Mouse (Mus musculus) right cerebral cortex, postnatal 25 days (tissue): ENCODE measurements at regions not wholly inside any gene's neighbourhood (a gene's known extent, or its start where the extent isn't known, plus 50 kb on each side); places are given as distances from the start of the nearest gene placed in this dataset.

Experiments
- DNase-seq: peaks from one replicate; pipeline ENCODE4 v3.0.0; 2022

DNA sequence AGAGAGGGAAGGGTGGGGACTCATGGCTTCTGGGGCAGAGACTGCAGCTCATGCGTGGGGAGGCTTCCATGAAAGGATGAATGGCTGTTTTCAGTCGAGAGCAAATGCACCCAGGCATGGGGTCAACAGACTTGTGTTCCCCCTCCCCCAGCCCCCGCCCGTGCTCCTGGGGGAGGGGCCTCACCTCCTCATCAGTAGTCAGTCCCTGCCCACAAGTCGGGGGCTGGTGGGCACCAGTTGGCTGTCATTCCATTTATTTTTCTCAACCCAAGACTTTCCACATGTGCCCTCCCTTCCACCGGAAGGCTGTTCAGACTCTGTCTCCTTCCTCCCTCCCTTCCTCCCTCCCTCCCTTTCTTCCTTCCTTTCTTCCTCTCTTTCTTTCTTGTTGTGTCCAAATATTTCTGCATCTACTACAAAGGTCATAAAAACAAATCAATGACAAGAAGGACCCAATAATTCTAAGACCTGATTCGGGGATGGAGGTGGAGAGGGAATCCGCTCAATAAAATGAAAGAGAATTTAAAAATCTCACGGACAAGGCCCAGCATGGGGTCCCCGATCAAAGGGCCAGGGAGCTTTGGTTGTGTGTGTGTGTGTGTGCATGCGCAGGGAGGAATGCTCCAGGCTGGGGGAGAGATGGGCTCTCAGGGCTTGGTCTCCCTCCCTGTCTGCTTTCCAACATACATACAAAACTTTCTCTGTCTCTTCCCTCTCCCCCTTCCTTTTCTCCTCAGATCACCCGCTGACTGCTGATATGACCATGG, 57.7 kb downstream of the Rpl14 start:
- no peak for DNase-seq

DNA sequence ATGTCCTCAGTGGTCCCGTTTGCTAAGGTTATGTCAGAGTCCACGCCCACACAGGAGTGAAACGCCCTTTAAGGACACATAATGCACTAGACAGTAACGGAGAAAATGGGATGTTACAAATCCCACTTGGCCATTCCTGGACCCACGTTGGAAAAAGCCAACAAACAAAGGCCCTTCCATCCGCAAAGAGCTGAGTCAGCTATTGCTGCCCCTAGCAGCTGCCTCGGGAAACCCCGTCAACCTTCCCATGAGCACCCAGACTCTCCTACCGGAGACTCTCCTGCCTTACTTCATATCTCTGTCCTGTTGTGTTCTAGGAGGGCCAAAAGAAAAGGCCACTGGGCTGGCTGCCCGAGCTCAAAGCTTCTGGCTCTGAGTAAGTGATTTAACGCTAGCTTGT, 58.4 kb downstream of the Rpl14 start:
- no peak for DNase-seq

GRCm38 (mm10) chr9:120632821-120633220, 61.6 kb downstream of the Rpl14 start:
- peak; percentile 34 for DNase-seq

DNA sequence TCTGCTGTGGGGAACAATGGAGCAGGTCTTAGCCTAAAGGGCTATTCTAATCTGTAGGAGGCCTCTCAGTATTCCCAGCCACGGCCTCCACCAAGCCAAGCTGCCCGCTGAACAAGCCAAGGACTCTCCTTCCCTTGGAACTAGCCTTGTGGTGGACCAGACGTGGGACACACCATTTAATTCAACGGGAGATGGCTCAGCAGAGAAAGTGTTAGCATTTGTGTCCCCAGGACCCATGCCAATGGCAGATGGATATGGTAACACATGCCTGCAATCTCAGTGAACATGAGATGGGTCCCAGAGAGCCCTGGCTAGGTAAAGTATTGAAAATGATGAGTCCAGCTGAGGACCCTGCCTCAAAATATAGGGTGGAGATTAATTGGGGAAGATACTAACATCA, 71.4 kb downstream of the Rpl14 start:
- DNase-seq: no peak

DNA sequence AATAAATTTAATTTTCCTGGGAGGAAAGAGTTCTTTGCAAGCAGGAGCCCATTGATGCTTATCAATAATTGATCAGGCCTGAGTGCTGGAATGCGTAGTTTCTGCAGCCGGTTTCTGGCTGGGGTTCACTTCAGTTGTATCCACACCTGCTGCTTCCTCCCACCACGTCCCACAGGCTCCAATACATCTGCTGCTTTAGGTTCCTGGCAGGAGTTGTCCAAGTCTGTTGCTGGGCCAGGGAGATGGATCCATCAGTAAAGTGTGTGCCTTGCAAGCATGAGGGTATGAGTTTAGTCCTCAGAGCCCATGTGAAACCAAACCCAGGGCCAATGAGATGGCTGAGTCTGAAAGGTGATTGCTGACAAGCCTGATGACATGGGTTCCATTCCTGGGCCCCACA, 72.1 kb downstream of the Rpl14 start:
- peak; percentile 49 for DNase-seq

DNA sequence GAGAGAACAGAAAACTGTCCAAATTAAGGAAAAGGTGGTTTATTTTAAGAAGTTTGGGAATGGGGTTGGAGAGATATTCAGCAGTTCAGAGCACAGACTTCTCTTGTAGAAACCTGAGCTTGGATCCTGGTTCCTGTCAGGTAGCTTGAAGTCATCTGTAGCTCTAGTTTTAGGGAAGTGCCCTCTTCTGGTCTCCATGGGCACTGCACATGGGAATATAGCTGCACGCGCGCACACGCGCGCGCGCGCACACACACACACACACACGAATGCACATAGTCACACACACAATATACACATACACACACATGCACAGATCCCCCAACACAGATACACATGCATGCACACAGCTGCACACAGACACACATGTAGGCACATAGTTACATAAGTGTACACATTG, 74.5 kb downstream of the Rpl14 start:
- DNase-seq: no peak

- no peak for DNase-seq
These were observed 75.8 kb downstream of the Rpl14 start for GRCm38 (mm10) chr9:120646806-120647667.

- no peak for DNase-seq
These were observed 76.4 kb downstream of the Rpl14 start for GRCm38 (mm10) chr9:120647668-120647955.

- DNase-seq: no peak
These were observed 81.5 kb downstream of the Rpl14 start for GRCm38 (mm10) chr9:120652733-120653132.

- no peak for DNase-seq
These were observed 81.9 kb downstream of the Rpl14 start for GRCm38 (mm10) chr9:120653170-120653569.

DNA sequence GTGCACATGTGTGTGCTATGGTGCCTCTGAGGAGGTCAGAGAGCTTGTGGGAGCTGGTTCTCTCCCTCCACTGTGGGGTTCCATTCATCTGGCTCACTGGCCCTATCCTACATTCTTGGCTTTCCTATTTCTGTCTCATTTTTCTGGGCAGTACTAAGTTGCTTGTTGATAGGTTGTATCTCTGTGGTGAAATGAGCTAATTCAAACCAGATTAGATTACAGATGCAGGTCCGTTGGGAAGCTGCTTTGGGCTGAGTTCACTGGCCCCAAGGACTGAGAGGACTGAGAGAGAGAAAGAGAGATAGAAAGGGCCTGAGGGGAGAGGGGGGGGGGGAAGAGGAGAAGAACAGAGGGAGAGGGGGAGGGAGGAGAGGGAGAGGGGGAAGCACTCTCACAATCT, 83.5 kb downstream of the Rpl14 start:
- DNase-seq: no peak

DNA sequence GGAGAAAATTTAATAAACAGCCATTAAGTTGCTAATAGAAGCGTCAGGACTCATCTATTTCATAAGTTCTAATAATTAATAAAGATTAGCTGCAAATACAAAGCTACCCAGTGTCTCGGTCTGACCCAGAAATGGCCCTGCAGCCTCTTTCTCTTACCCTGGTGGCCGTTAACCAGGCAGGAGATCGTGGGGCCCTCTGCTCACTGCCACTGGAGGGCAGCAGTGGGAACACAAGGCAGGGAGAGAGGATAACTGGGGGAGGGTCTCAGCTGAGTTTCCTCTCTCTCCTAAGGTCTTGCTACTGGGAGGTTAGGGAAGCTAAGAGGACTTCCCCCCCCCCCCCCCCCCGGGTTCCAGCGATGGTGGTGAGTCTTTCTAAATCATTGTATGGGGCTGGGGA, 85.7 kb downstream of the Rpl14 start:
- no peak for DNase-seq

DNA sequence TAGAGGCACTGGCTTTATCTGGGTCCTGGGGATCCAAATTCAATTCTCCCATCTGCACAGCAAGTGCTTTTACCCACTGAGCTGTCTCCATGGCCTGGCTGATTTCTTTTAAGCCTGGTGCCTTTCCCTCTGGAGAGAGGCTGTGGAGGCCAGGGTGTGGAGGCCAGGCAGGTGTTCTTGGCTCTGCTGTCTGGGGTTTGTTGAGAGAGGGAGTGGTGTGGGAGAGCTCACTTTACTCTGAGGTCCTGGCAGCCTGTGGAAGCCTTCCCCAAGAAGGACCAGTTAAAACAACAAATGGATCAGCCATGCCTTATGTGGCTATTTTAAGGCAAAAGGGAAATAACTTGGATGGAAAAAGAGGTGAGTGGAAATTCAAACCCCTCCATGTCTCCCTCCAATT, 86.5 kb downstream of the Rpl14 start:
- no peak for DNase-seq

DNA sequence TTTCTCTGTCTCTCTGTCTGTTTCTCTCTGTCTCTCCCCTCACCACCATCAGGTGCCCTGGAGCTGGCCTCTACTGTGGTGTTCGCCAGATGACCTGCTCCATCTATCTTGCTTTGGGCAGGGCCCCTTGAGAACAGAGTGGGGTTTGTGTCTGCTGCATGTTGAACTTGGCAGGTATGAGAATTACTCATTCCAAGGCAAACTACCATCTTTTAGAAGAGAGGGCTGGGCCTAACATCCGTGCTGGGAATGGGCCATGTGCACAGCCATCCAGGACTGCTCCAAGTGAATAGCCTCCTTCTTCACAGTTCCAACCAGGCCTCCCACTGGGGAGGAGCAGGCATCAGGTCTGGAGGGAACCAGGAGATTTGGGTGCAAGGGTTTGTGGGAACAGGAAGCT, 87.3 kb downstream of the Rpl14 start:
- no peak for DNase-seq

DNA sequence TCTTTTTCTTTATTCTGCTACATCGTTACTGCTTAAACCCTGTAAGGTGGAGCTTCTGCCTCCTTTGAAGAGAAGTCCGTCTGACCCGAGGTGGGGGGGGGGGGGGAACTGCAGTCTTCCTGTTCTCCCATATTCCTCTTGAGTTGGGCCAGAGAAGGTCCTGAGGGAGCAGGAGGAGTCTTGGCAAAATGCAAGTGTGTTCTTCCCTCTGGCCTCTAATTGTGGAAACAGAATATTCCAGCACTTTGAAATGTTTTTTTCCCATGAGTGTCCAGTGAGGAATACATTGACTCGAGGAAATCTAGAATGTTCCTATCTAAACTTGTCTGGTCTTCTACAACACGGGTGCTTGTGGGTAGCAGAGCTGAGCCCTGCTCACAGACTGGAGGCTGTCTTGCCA, 90.0 kb downstream of the Rpl14 start:
- DNase-seq: no peak

GRCm38 (mm10) chr9:120661641-120662227, 90.5 kb downstream of the Rpl14 start:
- DNase-seq: no peak

DNA sequence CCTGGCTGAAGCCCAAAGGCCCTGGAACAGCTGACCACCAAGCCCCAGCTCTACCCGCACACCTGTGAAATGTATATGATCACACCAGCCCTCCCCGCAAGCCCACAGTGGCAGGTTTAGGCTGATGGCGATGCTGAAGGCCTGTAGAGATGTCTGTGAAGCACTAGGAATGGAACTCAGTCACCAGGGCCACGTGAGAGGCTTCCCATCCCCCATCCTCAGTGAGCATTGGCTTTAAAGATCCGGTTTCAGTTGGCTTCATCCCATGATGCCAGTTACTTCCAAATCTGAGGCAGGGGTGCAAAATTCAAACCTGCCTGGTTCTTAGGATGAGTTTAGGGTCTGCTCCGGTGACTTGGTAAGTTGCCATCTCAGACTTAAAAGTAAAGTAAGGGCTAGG, 91.9 kb downstream of the Rpl14 start:
- DNase-seq: no peak

DNA sequence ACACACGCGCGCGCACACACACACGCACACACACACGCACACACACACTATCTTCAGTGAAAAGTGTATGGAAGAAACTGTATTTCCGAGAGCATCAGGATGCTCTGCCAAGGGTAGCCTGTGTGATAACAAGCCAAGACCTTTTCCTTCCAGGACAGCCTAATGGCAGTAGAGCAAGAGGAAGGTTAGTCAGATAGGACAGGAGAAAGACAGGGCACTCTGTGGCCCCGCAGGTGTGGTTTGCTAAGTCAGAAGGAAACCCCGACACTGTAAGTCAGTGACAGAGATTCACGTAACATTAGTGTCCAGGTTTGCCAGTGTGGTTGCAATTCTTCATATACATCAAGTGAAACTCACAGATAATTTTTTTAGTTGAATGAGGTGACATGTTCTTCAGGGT, 92.8 kb downstream of the Rpl14 start:
- no peak for DNase-seq

DNA sequence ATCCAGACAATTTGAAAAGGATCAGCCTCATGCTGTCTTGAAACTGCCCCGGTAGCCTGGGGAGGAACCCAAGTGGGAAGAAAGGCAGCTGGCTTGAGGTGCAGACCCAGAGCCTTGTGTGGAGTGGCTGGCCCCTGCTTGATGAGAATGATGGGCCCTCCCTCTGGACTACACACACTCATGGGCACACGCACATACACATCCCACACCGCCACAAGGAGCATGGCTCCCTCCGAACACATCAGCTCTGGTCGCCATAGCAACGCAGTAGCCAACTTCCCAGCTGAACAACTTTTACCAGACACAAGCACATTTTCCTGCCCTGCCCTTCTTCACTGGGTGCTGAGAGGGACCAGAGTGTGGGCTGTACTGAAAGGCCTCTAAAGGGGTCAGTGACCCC, 101.2 kb downstream of the Rpl14 start:
- peak; percentile 38 for DNase-seq

DNA sequence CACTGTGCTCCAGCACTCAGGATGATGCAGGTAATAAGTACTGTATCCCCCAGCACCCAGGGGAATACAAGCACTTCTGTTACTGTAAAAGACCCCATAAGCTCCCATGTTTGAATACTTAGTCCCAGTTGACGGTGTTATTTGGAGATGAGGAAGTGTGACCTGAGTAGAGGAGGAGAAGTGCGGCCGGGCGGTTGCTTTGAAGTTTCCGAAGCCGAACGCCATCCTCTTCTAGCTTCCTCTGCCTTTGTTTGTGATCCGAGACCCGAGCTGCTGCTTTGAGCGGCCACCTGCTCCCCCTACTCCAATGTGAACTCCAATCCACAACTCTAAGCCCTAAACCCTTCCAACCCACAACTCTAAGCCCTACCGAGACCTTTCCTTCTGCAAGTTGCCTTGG, 103.6 kb downstream of the Rpl14 start:
- no peak for DNase-seq

- DNase-seq: no peak
These were observed 104.3 kb downstream of the Rpl14 start for GRCm38 (mm10) chr9:120675371-120676150.

DNA sequence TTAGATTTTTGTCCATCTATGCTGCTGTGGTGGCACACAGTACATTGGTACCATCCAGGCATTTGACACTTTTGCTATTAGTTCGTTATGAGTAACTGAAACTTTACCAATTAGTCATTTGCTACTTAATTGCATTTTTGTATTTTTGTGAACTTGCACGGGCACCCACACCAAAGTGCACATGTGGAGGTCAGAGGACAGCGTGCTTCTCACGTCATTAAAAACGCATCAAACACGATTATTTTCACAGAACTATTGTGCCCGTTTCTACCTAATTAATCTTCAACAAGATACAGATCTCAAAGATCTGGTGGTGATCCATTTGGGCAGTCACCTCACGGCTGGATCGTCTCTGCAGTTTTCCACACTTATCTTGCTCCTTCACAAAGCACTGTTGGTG, 105.1 kb downstream of the Rpl14 start:
- no peak for DNase-seq

DNA sequence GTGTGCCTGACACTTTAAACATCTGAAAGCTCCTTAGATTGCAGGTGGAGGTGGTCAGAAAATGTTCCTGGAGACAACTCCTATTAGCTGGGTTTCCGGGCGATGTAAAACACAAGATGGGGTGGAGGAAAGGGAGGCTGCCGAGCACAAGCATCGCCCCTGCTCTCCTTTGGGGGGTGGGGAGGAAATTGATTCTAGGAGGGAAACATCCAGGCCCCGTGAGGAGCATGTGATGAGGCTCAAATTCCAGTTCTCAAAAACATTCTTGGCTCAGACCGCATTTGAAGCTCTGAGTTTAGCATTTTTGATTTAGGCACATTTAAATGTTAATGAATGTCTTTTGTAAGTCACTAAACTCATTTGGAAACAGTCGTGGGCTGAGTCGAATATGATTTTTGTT, 105.5 kb downstream of the Rpl14 start:
- no peak for DNase-seq
